Mouse (Mus musculus) liver, postnatal 0 days (tissue): ENCODE measurements around the gene Atp6v1fnb.

Experiments used
- CTCF ChIP-seq: sonication (generic); IDR thresholded peaks from 2 replicates; pipeline ENCODE4 v1.5.1; 2016; ENCODE audit warnings: antibody characterized with exemption, low read depth
- EP300 ChIP-seq: IDR thresholded peaks from 2 replicates; pipeline ENCODE4 v1.6.1; 2016; ENCODE audit warnings: antibody characterized with exemption, low read depth, mild to moderate bottlenecking

DNA sequence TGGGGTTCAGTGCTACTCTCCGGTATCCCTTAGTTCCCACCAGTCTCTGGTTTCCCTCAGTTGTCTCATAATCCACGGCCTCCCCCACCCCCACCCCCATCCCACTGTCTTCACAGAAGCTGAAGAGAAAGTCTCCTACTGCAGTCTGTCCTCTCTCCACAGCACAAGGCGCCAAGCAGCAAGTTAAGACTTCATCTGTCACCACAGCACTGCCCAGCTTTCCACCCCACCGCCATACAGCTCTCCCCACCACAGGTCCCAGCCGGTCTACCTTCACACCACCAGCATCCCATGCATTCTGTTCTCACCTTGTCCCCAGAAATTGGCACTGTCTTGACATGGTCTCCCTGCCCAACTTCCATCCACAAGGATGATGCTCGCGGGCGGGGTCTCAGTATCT is 35.6 kb downstream of the Atp6v1fnb start:
- TF ChIP-seq EP300 (no peak), CTCF (no peak)
